15 mouse cellular contexts compared by ENCODE assay signal in genomic region chr1:150682044-150682443, GRCm38 (mm10).
A peak's percentile ranks its signal among the peaks of the same experiment; 100 is the strongest.
DNase-seq lines count a peak whose midpoint lies in the region; ATAC-seq and TF ChIP-seq lines count a peak whose summit lies in the region.
"Had no signal": no experiment of that assay in that cellular context is flagged by ENCODE, and none has a peak within 500 bp of the region (broad histone marks: within the 10 kb centered on the region; RNA-seq: fewer than 3 reads in every experiment).

No protein-coding gene starts in this region.

- H3K4me2 ChIP-seq in forebrain, embryonic 15.5 days (replicated peaks), result no peak overlapping the region
- no peak overlapping the region for H3K4me2 ChIP-seq in forebrain, postnatal 0 days (ENCODE audit: low read depth)
- no peak overlapping the region for H3K4me2 ChIP-seq in midbrain, embryonic 15.5 days
- H3K4me2 ChIP-seq: stomach, embryonic 15.5 days had no signal

- no peak for DNase-seq in forebrain, postnatal 0 days
- DNase-seq in embryo, embryonic 10 days (ENCODE audit: low spot score), result peak; percentile 79
- DNase-seq in forelimb bud, embryonic 11.5 days (ENCODE audit: low read depth, low spot score), result peak; percentile 84
- no peak for DNase-seq in natural killer cell, adult 2 months (ENCODE audit: low spot score in 2 of 2)
- DNase-seq in frontal cortex, postnatal 10 days (ENCODE audit: low spot score in 2 of 2), result no peak
- DNase-seq: adrenal gland, adult 2 months; liver, postnatal 0 days; thymus, postnatal 14 days had no signal

- no peak overlapping the region for H3K27ac ChIP-seq in forebrain, embryonic 15.5 days (replicated peaks)
- H3K27ac ChIP-seq in forebrain, postnatal 0 days (ENCODE audit: low read depth, low read length), result no peak overlapping the region
- H3K27ac ChIP-seq in midbrain, embryonic 15.5 days, result peak overlapping the region; percentile 1; the same call in 1 of the 2 replicates
- H3K27ac ChIP-seq: kidney, postnatal 0 days; macrophage; stomach, embryonic 15.5 days had no signal

- no peaks in the 10 kb centered on the region for H3K27me3 ChIP-seq in forebrain, embryonic 15.5 days
- H3K27me3 ChIP-seq in forebrain, postnatal 0 days (ENCODE audit: insufficient read depth, low read length), result no peaks in the 10 kb centered on the region
- no peaks in the 10 kb centered on the region for H3K27me3 ChIP-seq in midbrain, embryonic 15.5 days (replicated peaks)
- H3K27me3 ChIP-seq: stomach, embryonic 15.5 days had no signal

- peaks cover 10% of the 10 kb centered on the region; the same call in 1 of the 2 replicates for H3K4me1 ChIP-seq in forebrain, embryonic 15.5 days
- H3K4me1 ChIP-seq in forebrain, postnatal 0 days (ENCODE audit: insufficient read depth), result no peaks in the 10 kb centered on the region
- 0 out of 2 replicates have a peak, but pooled peaks cover 2% of the 10 kb centered on the region for H3K4me1 ChIP-seq in midbrain, embryonic 15.5 days
- H3K4me1 ChIP-seq: stomach, embryonic 15.5 days had no signal

- no peak for TF ChIP-seq CTCF in forebrain, postnatal 0 days (IDR thresholded peaks at IDR 0.05; ENCODE audit: low read depth)

- 0 out of 2 replicates have a peak, but pooled peaks have one; percentile 41 for ATAC-seq in forebrain, embryonic 15.5 days (replicated peaks)
- no peak for ATAC-seq in forebrain, postnatal 0 days
- 0 out of 2 replicates have a peak, but pooled peaks have one; percentile 33 for ATAC-seq in midbrain, embryonic 15.5 days (replicated peaks)
- no peak for ATAC-seq in monocyte, adult 5-6 weeks (replicated peaks; ENCODE audit: insufficient number of reproducible peaks, low FRiP score, low TSS enrichment, poor library complexity, severe bottlenecking)
- ATAC-seq: inflammation-experienced regulatory T-cells, adult 6 months; liver, postnatal 0 days had no signal

- WGBS in forebrain, embryonic 15.5 days, result 82% methylated on average over 6 of the region's 6 CpGs
- 84% methylated on average over 6 of the region's 6 CpGs for WGBS in forebrain, postnatal 0 days
- WGBS in midbrain, embryonic 15.5 days, result 86% methylated on average over 6 of the region's 6 CpGs

- H3K9me3 ChIP-seq in forebrain, embryonic 15.5 days, result no peaks in the 10 kb centered on the region
- no peaks in the 10 kb centered on the region for H3K9me3 ChIP-seq in forebrain, postnatal 0 days (ENCODE audit: low read length)
- H3K9me3 ChIP-seq in midbrain, embryonic 15.5 days, result no peaks in the 10 kb centered on the region
- H3K9me3 ChIP-seq: stomach, embryonic 15.5 days had no signal

- H3K9ac ChIP-seq in forebrain, embryonic 15.5 days (replicated peaks), result no peak overlapping the region
- no peak overlapping the region for H3K9ac ChIP-seq in forebrain, postnatal 0 days
- no peak overlapping the region for H3K9ac ChIP-seq in midbrain, embryonic 15.5 days
- H3K9ac ChIP-seq: liver, postnatal 0 days; stomach, embryonic 15.5 days had no signal

- H3K36me3 ChIP-seq in forebrain, embryonic 15.5 days, result no peaks in the 10 kb centered on the region
- H3K36me3 ChIP-seq in forebrain, postnatal 0 days (ENCODE audit: insufficient read depth), result no peaks in the 10 kb centered on the region
- H3K36me3 ChIP-seq in midbrain, embryonic 15.5 days (replicated peaks), result no peaks in the 10 kb centered on the region
- H3K36me3 ChIP-seq: stomach, embryonic 15.5 days had no signal

- no peak overlapping the region for H3K4me3 ChIP-seq in forebrain, embryonic 15.5 days
- H3K4me3 ChIP-seq in forebrain, postnatal 0 days (ENCODE audit: low read depth, low read length), result no peak overlapping the region
- H3K4me3 ChIP-seq in midbrain, embryonic 15.5 days, result no peak overlapping the region
- H3K4me3 ChIP-seq: stomach, embryonic 15.5 days had no signal

Comparison
In these comparisons a context has a peak if more than half of its experiments do, and no peak if none do; other contexts are left out.
1. ATAC-seq: peak in forebrain, embryonic 15.5 days (single experiment) and midbrain, embryonic 15.5 days (single experiment); none in forebrain, postnatal 0 days (single experiment) and monocyte, adult 5-6 weeks (single experiment).
2. DNase-seq: peak in embryo, embryonic 10 days (single experiment) and forelimb bud, embryonic 11.5 days (single experiment); none in forebrain, postnatal 0 days (single experiment), natural killer cell, adult 2 months (0 of 2) and frontal cortex, postnatal 10 days (0 of 2).